8 mouse cellular contexts compared by ENCODE assay signal in genomic region chr6:117905260-117905930, GRCm38 (mm10). TPM values are rescaled to one million over a fixed set of nuclear protein-coding genes. Genes with fewer than 3 reads are reported as not detected.
DNase-seq lines count a peak whose midpoint lies in the region; ATAC-seq lines count a peak whose summit lies in the region.

No protein-coding gene starts in this region.

- H3K4me3 ChIP-seq in kidney, embryonic 14.5 days (ENCODE audit: low read length): peak overlapping the region; percentile 99
- peak overlapping the region; percentile 74 for H3K4me3 ChIP-seq in brown adipose tissue, adult 24 weeks (ENCODE audit: insufficient read depth, low read depth, low read length)
- peak overlapping the region; percentile 74 for H3K4me3 ChIP-seq in hindbrain, embryonic 14.5 days (replicated peaks; ENCODE audit: low read length)
- H3K4me3 ChIP-seq in midbrain, embryonic 13.5 days (replicated peaks): peak overlapping the region; percentile 99

- peak overlapping the region; percentile 78; the same call in 1 of the 2 replicates for H3K27ac ChIP-seq in kidney, embryonic 14.5 days (ENCODE audit: low read depth, low read length)
- H3K27ac ChIP-seq in brown adipose tissue, adult 24 weeks (replicated peaks; ENCODE audit: low read depth, low read length): peak overlapping the region; percentile 81
- no peak overlapping the region for H3K27ac ChIP-seq in hindbrain, embryonic 14.5 days
- H3K27ac ChIP-seq in midbrain, embryonic 13.5 days: no peak overlapping the region

- peaks cover 16% of the 10 kb centered on the region; the same call in 1 of the 2 replicates for H3K4me1 ChIP-seq in kidney, embryonic 14.5 days (ENCODE audit: control insufficient read depth, insufficient read depth, low read length)
- peaks cover 13% of the 10 kb centered on the region; the same call in 1 of the 2 replicates for H3K4me1 ChIP-seq in brown adipose tissue, adult 24 weeks (ENCODE audit: control insufficient read depth, insufficient read depth, insufficient read length, low read length)
- H3K4me1 ChIP-seq in hindbrain, embryonic 14.5 days (replicated peaks; ENCODE audit: control insufficient read depth, insufficient read depth, low read length): peaks cover 23% of the 10 kb centered on the region
- H3K4me1 ChIP-seq in midbrain, embryonic 13.5 days (replicated peaks): peaks cover 32% of the 10 kb centered on the region

- peak overlapping the region; percentile 35 for H3K4me2 ChIP-seq in kidney, embryonic 14.5 days (replicated peaks; ENCODE audit: low read depth, low read length)
- peak overlapping the region; percentile 68 for H3K4me2 ChIP-seq in hindbrain, embryonic 14.5 days (replicated peaks)
- H3K4me2 ChIP-seq in midbrain, embryonic 13.5 days (replicated peaks): peak overlapping the region; percentile 61

- no peak for DNase-seq in kidney, postnatal 10 days
- no peak for DNase-seq in hindbrain, embryonic 14.5 days (ENCODE audit: low spot score)
- DNase-seq in layer of hippocampus, adult 18-20 months (ENCODE audit: low spot score in 2 of 2): no peak
- no peak for DNase-seq in thymus, postnatal 36 days
- no peak for DNase-seq in testis, postnatal 10 days (ENCODE audit: low spot score)

- no peaks in the 10 kb centered on the region for H3K36me3 ChIP-seq in kidney, embryonic 14.5 days (ENCODE audit: control insufficient read depth, insufficient read depth, low read length)
- H3K36me3 ChIP-seq in hindbrain, embryonic 14.5 days (replicated peaks; ENCODE audit: control insufficient read depth, insufficient read depth): no peaks in the 10 kb centered on the region
- no peaks in the 10 kb centered on the region for H3K36me3 ChIP-seq in midbrain, embryonic 13.5 days

- WGBS in kidney, embryonic 14.5 days: 26% methylated on average over 4 of the region's 4 CpGs
- WGBS in hindbrain, embryonic 14.5 days: 25% methylated on average over 4 of the region's 4 CpGs
- 28% methylated on average over 4 of the region's 4 CpGs for WGBS in midbrain, embryonic 13.5 days

- H3K9me3 ChIP-seq in kidney, embryonic 14.5 days (ENCODE audit: control insufficient read depth, low read length): no peaks in the 10 kb centered on the region
- H3K9me3 ChIP-seq in hindbrain, embryonic 14.5 days (ENCODE audit: control insufficient read depth, low read length): no peaks in the 10 kb centered on the region
- no peaks in the 10 kb centered on the region for H3K9me3 ChIP-seq in midbrain, embryonic 13.5 days

- ATAC-seq in kidney, embryonic 14.5 days (ENCODE audit: low FRiP score, low TSS enrichment): no peak
- ATAC-seq in hindbrain, embryonic 14.5 days (ENCODE audit: low FRiP score): no peak
- no peak for ATAC-seq in midbrain, embryonic 13.5 days

- H3K9ac ChIP-seq in kidney, embryonic 14.5 days (ENCODE audit: low read depth, low read length): peak overlapping the region; percentile 99
- peak overlapping the region; percentile 74 for H3K9ac ChIP-seq in hindbrain, embryonic 14.5 days
- H3K9ac ChIP-seq in midbrain, embryonic 13.5 days (replicated peaks): 0 out of 2 replicates have a peak overlapping the region, but pooled peaks have one; percentile 68

- H3K27me3 ChIP-seq in kidney, embryonic 14.5 days (ENCODE audit: control insufficient read depth, insufficient read depth, low read length): no peaks in the 10 kb centered on the region
- no peaks in the 10 kb centered on the region for H3K27me3 ChIP-seq in hindbrain, embryonic 14.5 days (ENCODE audit: control insufficient read depth, insufficient read depth, low read length)
- no peaks in the 10 kb centered on the region for H3K27me3 ChIP-seq in midbrain, embryonic 13.5 days

RNA-seq across cellular contexts. Expression of gene Hnrnpf, which starts 5.3 kb away (rescaled TPM):
- polyA plus RNA-seq in kidney, embryonic 14.5 days (2014; fragmentation: Nextera tagmentation; extraction: Ambion mirVana): 606 and 823 TPM in 2 replicates
- polyA plus RNA-seq in brown adipose tissue, adult 24 weeks (2012; ENCODE audit: insufficient read depth, insufficient read length, missing spikeins): 147 and 185 TPM in 2 replicates
- polyA plus RNA-seq in hindbrain, embryonic 14.5 days (2014; fragmentation: Nextera tagmentation; extraction: Ambion mirVana): 254 and 284 TPM in 2 replicates
- polyA plus RNA-seq in midbrain, embryonic 13.5 days (2015; fragmentation: Nextera tagmentation; extraction: Ambion mirVana): 361 and 363 TPM in 2 replicates
- 100 to 1,000 TPM; 127 to 139 TPM for total RNA-seq in layer of hippocampus, adult 18-20 months (2021)

RNA-seq across cellular contexts. Expression of gene Fxyd4, which starts 32.1 kb away (rescaled TPM):
- polyA plus RNA-seq in kidney, embryonic 14.5 days (2014; fragmentation: Nextera tagmentation; extraction: Ambion mirVana): 77.7 and 94.8 TPM in 2 replicates
- polyA plus RNA-seq in brown adipose tissue, adult 24 weeks (2012; ENCODE audit: insufficient read depth, insufficient read length, missing spikeins): not detected in 2 replicates
- polyA plus RNA-seq in hindbrain, embryonic 14.5 days (2014; fragmentation: Nextera tagmentation; extraction: Ambion mirVana): 1.3 and 2.6 TPM in 2 replicates
- 5.2 TPM in 2 replicates for polyA plus RNA-seq in midbrain, embryonic 13.5 days (2015; fragmentation: Nextera tagmentation; extraction: Ambion mirVana)
- total RNA-seq in layer of hippocampus, adult 18-20 months (2021): not detected

RNA-seq across cellular contexts. Expression of gene Zfp239, which starts 43.5 kb away (rescaled TPM):
- polyA plus RNA-seq in kidney, embryonic 14.5 days (2014; fragmentation: Nextera tagmentation; extraction: Ambion mirVana): 6.6 and 10.0 TPM in 2 replicates
- 0.36 and 0.71 TPM in 2 replicates for polyA plus RNA-seq in brown adipose tissue, adult 24 weeks (2012; ENCODE audit: insufficient read depth, insufficient read length, missing spikeins)
- 12.8 and 14.8 TPM in 2 replicates for polyA plus RNA-seq in hindbrain, embryonic 14.5 days (2014; fragmentation: Nextera tagmentation; extraction: Ambion mirVana)
- polyA plus RNA-seq in midbrain, embryonic 13.5 days (2015; fragmentation: Nextera tagmentation; extraction: Ambion mirVana): 10.7 and 15.4 TPM in 2 replicates
- 10 to 100 TPM; 38.4 to 41.0 TPM for total RNA-seq in layer of hippocampus, adult 18-20 months (2021)

Comparison
In these comparisons a context has a peak if more than half of its experiments do, and no peak if none do; other contexts are left out.
1. H3K27ac ChIP-seq: peak in kidney, embryonic 14.5 days (single experiment) and brown adipose tissue, adult 24 weeks (single experiment); none in hindbrain, embryonic 14.5 days (single experiment) and midbrain, embryonic 13.5 days (single experiment).
2. RNA of gene Fxyd4, which starts 32.1 kb away (polyA plus RNA-seq): 77.7 to 94.8 TPM in kidney, embryonic 14.5 days; 5.2 TPM in midbrain, embryonic 13.5 days, 1.3 to 2.6 TPM in hindbrain, embryonic 14.5 days and not detected in brown adipose tissue, adult 24 weeks; every median in the first group is over 10 times any median in the second.
3. Peak in every context shown above with its lines, with median percentiles within 50 percentile points of each other: H3K4me2 ChIP-seq, H3K4me3 ChIP-seq and H3K9ac ChIP-seq.